ENCODE assay signal across 7 mouse cellular contexts in genomic region chr8:126699389-126699775, GRCm38 (mm10).
DNase-seq lines count a peak whose midpoint lies in the region; ATAC-seq lines count a peak whose summit lies in the region.

No protein-coding gene starts in this region.

- intact Hi-C loops in left cerebral cortex, postnatal 4 days (cut with DNase I): no loop called here

- no peaks in the 10 kb centered on the region for H3K27me3 ChIP-seq in heart, embryonic 16.5 days (ENCODE audit: control insufficient read depth, insufficient read depth, low read length)
- no peaks in the 10 kb centered on the region for H3K27me3 ChIP-seq in midbrain, embryonic 10.5 days (ENCODE audit: low read depth, poor library complexity, severe bottlenecking)

- peak; percentile 45 for DNase-seq in urinary bladder, postnatal 14 days (ENCODE audit: low spot score)
- no peak for DNase-seq in urinary bladder, postnatal 10 days (ENCODE audit: low spot score)
- DNase-seq in midbrain, embryonic 10.5 days (ENCODE audit: low spot score): peak; percentile 19
- no peak for DNase-seq in right cerebral cortex, postnatal 14 days
- no peak for DNase-seq in adrenal gland, postnatal 4 days (ENCODE audit: low spot score in 2 of 2)
- no peak for DNase-seq in left cerebral cortex, postnatal 4 days

- 10% methylated on average over 6 of the region's 6 CpGs for WGBS in heart, embryonic 16.5 days
- 14% methylated on average over 6 of the region's 6 CpGs for WGBS in midbrain, embryonic 10.5 days

- ATAC-seq in heart, embryonic 16.5 days (replicated peaks; ENCODE audit: extremely low read depth, insufficient read depth, low FRiP score): peak; percentile 65; the same call in 1 of the 2 replicates

- H3K9ac ChIP-seq in heart, embryonic 16.5 days (ENCODE audit: low read length): peak overlapping the region; percentile 42

- peak overlapping the region; percentile 82 for H3K27ac ChIP-seq in heart, embryonic 16.5 days (ENCODE audit: low read length)
- peak overlapping the region; percentile 88 for H3K27ac ChIP-seq in midbrain, embryonic 10.5 days (replicated peaks)

- peaks cover 20% of the 10 kb centered on the region for H3K4me1 ChIP-seq in heart, embryonic 16.5 days (ENCODE audit: control insufficient read depth, insufficient read depth, low read length)
- peaks cover 25% of the 10 kb centered on the region for H3K4me1 ChIP-seq in midbrain, embryonic 10.5 days

- no peak overlapping the region for H3K4me2 ChIP-seq in heart, embryonic 16.5 days (ENCODE audit: low read depth, low read length)

- no peaks in the 10 kb centered on the region for H3K36me3 ChIP-seq in heart, embryonic 16.5 days (ENCODE audit: control insufficient read depth, insufficient read depth)
- no peaks in the 10 kb centered on the region for H3K36me3 ChIP-seq in midbrain, embryonic 10.5 days

- H3K4me3 ChIP-seq in heart, embryonic 16.5 days (ENCODE audit: low read length): no peak overlapping the region
- H3K4me3 ChIP-seq in midbrain, embryonic 10.5 days: no peak overlapping the region

- no peaks in the 10 kb centered on the region for H3K9me3 ChIP-seq in heart, embryonic 16.5 days (replicated peaks; ENCODE audit: control insufficient read depth, low read length)
- no peaks in the 10 kb centered on the region for H3K9me3 ChIP-seq in midbrain, embryonic 10.5 days (replicated peaks)

Comparison
In these comparisons a context has a peak if more than half of its experiments do, and no peak if none do; other contexts are left out.
1. DNase-seq: peak in urinary bladder, postnatal 14 days (single experiment) and midbrain, embryonic 10.5 days (single experiment); none in urinary bladder, postnatal 10 days (single experiment), right cerebral cortex, postnatal 14 days (single experiment), adrenal gland, postnatal 4 days (0 of 2) and left cerebral cortex, postnatal 4 days (single experiment).